Mouse (Mus musculus) skeletal muscle tissue, adult 2 months (tissue): ENCODE measurements at regions not wholly inside any gene's neighbourhood (a gene's known extent, or its start where the extent isn't known, plus 50 kb on each side); places are given as distances from the start of the nearest gene placed in this dataset.
A peak's percentile ranks its signal among the peaks of the same experiment; 100 is the strongest.

Source experiments
- DNase-seq: peaks from one replicate; pipeline ENCODE4 v3.0.0-alpha.2; 2012; ENCODE audit warnings: low read depth, low spot score

DNA sequence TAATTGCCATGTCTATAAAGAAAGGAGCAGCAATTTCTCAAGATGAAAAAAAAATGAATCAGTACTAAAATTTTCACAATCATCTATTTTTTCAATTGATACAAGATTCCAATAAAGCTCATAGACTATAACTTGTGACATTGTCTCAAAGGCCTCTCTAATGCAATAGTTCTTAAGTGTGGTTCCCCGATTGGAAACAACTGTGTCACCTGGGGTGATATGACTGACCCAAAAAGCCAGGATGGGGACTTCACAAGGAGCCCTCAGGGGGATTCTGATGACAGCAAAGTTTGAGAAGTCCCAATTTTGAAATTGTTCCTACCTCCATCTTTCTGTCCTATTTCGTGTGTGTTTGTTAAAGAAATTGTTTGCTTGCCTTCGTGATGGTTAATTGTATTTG lies 143.3 kb upstream of the Fndc3a start:
- no peak for DNase-seq

GRCm38 (mm10) chr14:72850884-72851283 lies 141.1 kb upstream of the Fndc3a start:
- no peak for DNase-seq

- no peak for DNase-seq
Observed at GRCm38 (mm10) chr14:72848271-72848955, 138.6 kb upstream of the Fndc3a start.

GRCm38 (mm10) chr14:72847466-72847865 lies 137.7 kb upstream of the Fndc3a start:
- no peak for DNase-seq

- DNase-seq, result no peak
Observed at GRCm38 (mm10) chr14:72845621-72846440, 136.0 kb upstream of the Fndc3a start.

GRCm38 (mm10) chr14:72844753-72845369 lies 135.1 kb upstream of the Fndc3a start:
- no peak for DNase-seq

GRCm38 (mm10) chr14:72841753-72842152 lies 131.9 kb upstream of the Fndc3a start:
- DNase-seq, result no peak

DNA sequence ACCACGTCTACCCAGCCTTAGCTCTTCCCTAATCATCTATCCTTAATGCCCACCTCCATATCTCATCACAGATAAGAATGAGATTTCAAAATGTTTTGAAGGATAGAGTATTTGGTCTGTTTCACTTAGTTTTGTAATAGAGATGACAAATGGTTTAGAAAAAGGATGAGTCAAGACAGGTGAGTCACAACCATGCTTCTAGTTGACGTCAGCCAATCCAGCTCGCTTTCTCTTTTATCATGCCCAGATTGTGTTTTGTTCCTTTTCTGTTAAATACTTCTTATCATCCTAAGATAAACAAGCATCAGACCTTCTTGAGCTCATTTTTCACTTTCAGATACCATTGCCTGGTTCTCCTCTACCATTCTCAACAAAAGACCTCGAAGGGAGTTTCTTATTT lies 125.4 kb upstream of the Fndc3a start:
- no peak for DNase-seq

DNA sequence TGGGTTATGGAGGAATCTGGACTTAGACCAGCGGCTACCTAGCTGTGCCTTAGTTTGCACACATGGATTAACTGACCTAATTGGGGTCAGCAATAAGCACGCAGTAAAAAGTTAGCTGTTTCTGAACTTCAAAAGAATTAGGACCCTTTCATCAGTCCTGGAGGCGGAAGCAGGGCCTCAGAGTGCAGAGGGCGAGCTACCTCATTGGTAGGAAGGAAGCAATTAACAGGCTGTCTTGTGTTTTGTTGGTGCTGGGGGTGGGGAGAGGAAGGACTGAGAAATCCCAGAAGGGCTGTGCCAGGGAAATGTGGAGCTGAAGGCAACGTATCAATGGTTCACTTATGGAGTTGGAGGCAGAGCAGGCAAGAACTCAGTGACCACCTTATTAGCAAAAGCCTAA lies 119.5 kb upstream of the Fndc3a start:
- DNase-seq, result no peak

DNA sequence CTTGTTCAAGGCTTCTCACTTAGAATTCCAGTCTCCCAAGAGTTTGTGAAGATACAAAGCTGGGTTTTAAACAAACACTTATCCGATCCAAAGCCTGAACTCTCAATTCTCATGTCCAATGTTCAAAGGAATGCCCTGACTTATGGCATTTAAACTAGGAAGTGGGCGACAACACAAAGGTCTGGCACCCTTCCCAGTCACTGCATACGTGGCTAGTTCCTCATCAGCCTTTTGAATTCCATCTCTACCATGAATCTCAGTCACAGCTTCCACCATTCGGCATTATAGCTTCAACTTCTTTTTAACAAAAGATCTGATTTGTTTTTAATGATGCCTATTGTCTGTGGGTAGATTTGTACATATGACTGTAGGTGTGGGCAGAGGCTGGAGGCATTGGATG lies 115.7 kb upstream of the Fndc3a start:
- DNase-seq, result peak; percentile 3

GRCm38 (mm10) chr14:72822231-72822615 lies 112.4 kb upstream of the Fndc3a start:
- DNase-seq, result no peak

GRCm38 (mm10) chr14:72821517-72822230 lies 111.9 kb upstream of the Fndc3a start:
- no peak for DNase-seq

- DNase-seq, result no peak
Observed at GRCm38 (mm10) chr14:72819037-72819436, 109.2 kb upstream of the Fndc3a start.

DNA sequence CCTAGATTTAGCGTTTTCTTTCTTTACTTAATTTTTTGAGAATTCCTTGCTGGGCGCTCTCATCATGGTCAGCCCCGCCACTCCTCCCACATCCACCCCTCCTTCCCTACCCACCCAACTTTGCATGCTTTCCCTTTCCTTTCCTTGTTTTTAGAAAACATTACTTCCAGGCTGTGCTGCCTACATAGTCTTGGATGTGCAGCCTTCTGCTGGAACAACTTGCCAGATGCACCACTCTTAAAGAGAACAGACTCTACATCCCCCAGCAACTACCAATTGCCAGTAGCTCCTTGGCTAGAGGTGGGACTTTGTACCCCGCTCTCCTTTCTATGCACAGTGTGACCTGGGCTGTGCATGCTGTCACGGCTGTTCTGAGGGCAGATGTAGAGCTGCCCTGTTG lies 108.0 kb upstream of the Fndc3a start:
- no peak for DNase-seq

- no peak for DNase-seq
Observed at GRCm38 (mm10) chr14:72816847-72817246, 107.0 kb upstream of the Fndc3a start.

- DNase-seq, result no peak
Observed at GRCm38 (mm10) chr14:72809138-72809537, 99.3 kb upstream of the Fndc3a start.

GRCm38 (mm10) chr14:72807947-72808346 lies 98.1 kb upstream of the Fndc3a start:
- DNase-seq, result no peak

- no peak for DNase-seq
Observed at GRCm38 (mm10) chr14:72807286-72807685, 97.5 kb upstream of the Fndc3a start.

DNA sequence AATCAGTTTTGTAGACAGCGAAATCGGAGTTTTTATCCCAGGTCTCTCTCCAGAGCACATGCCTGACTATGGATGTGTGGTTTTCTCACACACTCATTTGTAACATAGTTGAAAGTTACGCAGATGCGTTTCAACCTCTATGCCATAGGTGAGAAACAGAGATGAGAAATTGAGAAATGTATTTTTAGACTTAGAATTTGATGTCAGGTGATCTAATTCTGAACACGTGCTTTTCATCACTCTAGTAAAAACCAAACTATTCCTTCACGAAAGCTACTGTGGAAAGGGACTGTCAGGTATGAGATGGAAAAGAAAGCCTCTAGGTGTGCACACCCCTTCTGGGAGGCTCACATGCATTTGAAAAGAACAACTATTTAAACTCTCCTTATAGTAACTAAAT lies 96.8 kb upstream of the Fndc3a start:
- DNase-seq, result no peak

- no peak for DNase-seq
Observed at GRCm38 (mm10) chr14:72803579-72803978, 93.8 kb upstream of the Fndc3a start.

- no peak for DNase-seq
Observed at GRCm38 (mm10) chr14:72790654-72791053, 80.9 kb upstream of the Fndc3a start.

- DNase-seq, result no peak
Observed at GRCm38 (mm10) chr14:72786929-72787328, 77.1 kb upstream of the Fndc3a start.
